Mouse (Mus musculus): ENCODE measurements around the gene Cdk8.

GRCm38 (mm10) chr5:146234336-146234735 lies 3.3 kb downstream of the Cdk8 start:
- TF ChIP-seq POLR2A (IDR thresholded peaks at IDR 0.05; ENCODE audit: control insufficient read depth, extremely low read depth, insufficient read depth, low read length, poor library complexity) (no peak), CTCF (IDR thresholded peaks at IDR 0.05; ENCODE audit: borderline replicate concordance, control insufficient read depth, extremely low read depth, insufficient read depth, low read length, poor library complexity) (no peak)
